In genomic region chr2:31141074-31141866, GRCm38 (mm10) we compare ENCODE assay signal across 8 mouse cellular contexts. TPM values are rescaled to one million over a fixed set of nuclear protein-coding genes. Genes with fewer than 3 reads are reported as not detected.
DNase-seq lines count a peak whose midpoint lies in the region; ATAC-seq and TF ChIP-seq lines count a peak whose summit lies in the region.

No protein-coding gene starts in this region.

- peak; percentile 36 for ATAC-seq in embryonic facial prominence, embryonic 11.5 days (replicated peaks; ENCODE audit: insufficient number of reproducible peaks, low FRiP score, low TSS enrichment, low read depth)
- peak; percentile 72 for ATAC-seq in limb, embryonic 14.5 days (ENCODE audit: low FRiP score, low read depth)
- peak; percentile 73 for ATAC-seq in neural tube, embryonic 15.5 days (ENCODE audit: low FRiP score)

- H3K4me3 ChIP-seq in left cerebral cortex, adult 2 months = peak overlapping the region; percentile 96
- H3K4me3 ChIP-seq in embryonic facial prominence, embryonic 11.5 days (ENCODE audit: low read depth, low read length) = peak overlapping the region; percentile 89
- H3K4me3 ChIP-seq in hindbrain, embryonic 10.5 days = peak overlapping the region; percentile 85
- peak overlapping the region; percentile 90 for H3K4me3 ChIP-seq in limb, embryonic 14.5 days (replicated peaks; ENCODE audit: low read length)
- peak overlapping the region; percentile 97 for H3K4me3 ChIP-seq in neural tube, embryonic 15.5 days (replicated peaks)

- no peaks in the 10 kb centered on the region; the same call in 1 of the 2 replicates for H3K4me1 ChIP-seq in embryonic facial prominence, embryonic 11.5 days (ENCODE audit: control insufficient read depth, insufficient read depth, low read length)
- peaks cover 31% of the 10 kb centered on the region for H3K4me1 ChIP-seq in hindbrain, embryonic 10.5 days (replicated peaks)
- H3K4me1 ChIP-seq in limb, embryonic 14.5 days (ENCODE audit: control insufficient read depth, insufficient read depth, low read length) = peaks cover 7% of the 10 kb centered on the region; the same call in 1 of the 2 replicates
- H3K4me1 ChIP-seq in neural tube, embryonic 15.5 days = peaks cover 29% of the 10 kb centered on the region

- no peak for TF ChIP-seq POLR2A in limb, embryonic 14.5 days (IDR thresholded peaks at IDR 0.05; ENCODE audit: borderline replicate concordance, extremely low read depth, insufficient read depth, insufficient read length)

- no peaks in the 10 kb centered on the region for H3K27me3 ChIP-seq in embryonic facial prominence, embryonic 11.5 days (ENCODE audit: control insufficient read depth, insufficient read depth, low read length)
- peaks cover 43% of the 10 kb centered on the region for H3K27me3 ChIP-seq in hindbrain, embryonic 10.5 days (ENCODE audit: insufficient read depth, poor library complexity, severe bottlenecking)
- no peaks in the 10 kb centered on the region for H3K27me3 ChIP-seq in limb, embryonic 14.5 days (ENCODE audit: control insufficient read depth, insufficient read depth, low read length)
- no peaks in the 10 kb centered on the region for H3K27me3 ChIP-seq in neural tube, embryonic 15.5 days (replicated peaks)

- no peaks in the 10 kb centered on the region for H3K36me3 ChIP-seq in embryonic facial prominence, embryonic 11.5 days (replicated peaks; ENCODE audit: control insufficient read depth, insufficient read depth, low read depth, low read length)
- peaks cover 8% of the 10 kb centered on the region for H3K36me3 ChIP-seq in hindbrain, embryonic 10.5 days
- peaks cover 3% of the 10 kb centered on the region for H3K36me3 ChIP-seq in limb, embryonic 14.5 days (ENCODE audit: control insufficient read depth, insufficient read depth, low read length)
- no peaks in the 10 kb centered on the region; the same call in 1 of the 2 replicates for H3K36me3 ChIP-seq in neural tube, embryonic 15.5 days

- H3K4me2 ChIP-seq in embryonic facial prominence, embryonic 11.5 days (ENCODE audit: low read depth, low read length) = peak overlapping the region; percentile 97
- H3K4me2 ChIP-seq in limb, embryonic 14.5 days (replicated peaks; ENCODE audit: low read depth, low read length, severe bottlenecking) = peak overlapping the region; percentile 92
- H3K4me2 ChIP-seq in neural tube, embryonic 15.5 days = peak overlapping the region; percentile 71

- peak overlapping the region; percentile 88 for H3K9ac ChIP-seq in embryonic facial prominence, embryonic 11.5 days (replicated peaks; ENCODE audit: low read length)
- H3K9ac ChIP-seq in limb, embryonic 14.5 days (ENCODE audit: low read depth, low read length, severe bottlenecking) = peak overlapping the region; percentile 89
- H3K9ac ChIP-seq in neural tube, embryonic 15.5 days (replicated peaks) = peak overlapping the region; percentile 97

- DNase-seq in left cerebral cortex, adult 2 months (ENCODE audit: extremely low spot score in 1 of 2, low spot score in 2 of 2) = peak; percentile 50 to 58
- no peak for DNase-seq in left cerebral cortex, adult 9 months (ENCODE audit: low spot score in 2 of 2)
- DNase-seq in ZHBTc4 (ENCODE audit: low read depth, low spot score) = peak; percentile 51
- peak; percentile 36 for DNase-seq in embryonic facial prominence, embryonic 11.5 days (ENCODE audit: low spot score)
- peak; percentile 40 for DNase-seq in hindbrain, embryonic 10.5 days (ENCODE audit: low spot score)
- no peak for DNase-seq in limb, embryonic 14.5 days (ENCODE audit: low spot score)
- no peak for DNase-seq in c-Kit-positive CD71-positive TER-119-positive erythroid progenitor cells, embryonic 14.5 days (ENCODE audit: low spot score)

- under 1% methylated on average over 64 of the region's 78 CpGs for WGBS in embryonic facial prominence, embryonic 11.5 days
- WGBS in hindbrain, embryonic 10.5 days = under 1% methylated on average over 78 of the region's 78 CpGs
- under 1% methylated on average over 46 of the region's 78 CpGs for WGBS in limb, embryonic 14.5 days
- WGBS in neural tube, embryonic 15.5 days = under 1% methylated on average over 75 of the region's 78 CpGs

- peak overlapping the region; percentile 97 for H3K27ac ChIP-seq in left cerebral cortex, adult 2 months
- H3K27ac ChIP-seq in embryonic facial prominence, embryonic 11.5 days (replicated peaks; ENCODE audit: low read depth, low read length) = peak overlapping the region; percentile 38; the same call in 1 of the 2 replicates
- peak overlapping the region; percentile 92 for H3K27ac ChIP-seq in hindbrain, embryonic 10.5 days
- H3K27ac ChIP-seq in limb, embryonic 14.5 days (replicated peaks; ENCODE audit: low read depth, low read length) = peak overlapping the region; percentile 82
- peak overlapping the region; percentile 94 for H3K27ac ChIP-seq in neural tube, embryonic 15.5 days (replicated peaks)

- H3K9me3 ChIP-seq in embryonic facial prominence, embryonic 11.5 days (replicated peaks; ENCODE audit: control insufficient read depth, low read length) = no peaks in the 10 kb centered on the region
- H3K9me3 ChIP-seq in hindbrain, embryonic 10.5 days = no peaks in the 10 kb centered on the region
- no peaks in the 10 kb centered on the region for H3K9me3 ChIP-seq in limb, embryonic 14.5 days (ENCODE audit: control insufficient read depth, low read length)
- no peaks in the 10 kb centered on the region for H3K9me3 ChIP-seq in neural tube, embryonic 15.5 days (replicated peaks)

- intact Hi-C loops in left cerebral cortex, adult 2 months (cut with DNase I) = loop anchor here (2.0 kb wide), 1 partner anchor 116 kb away; no protein-coding TSS in a partner anchor

- no peak for TF ChIP-seq CTCF in left cerebral cortex, adult 2 months (IDR thresholded peaks at IDR 0.05)

RNA-seq across cellular contexts. Expression of gene Fnbp1, which starts 0.5 kb away (rescaled TPM):
- 100 to 1,000 TPM in 1 of 2 experiments, 10 to 100 TPM in 1; 85.8 to 101 TPM for total RNA-seq in left cerebral cortex, adult 2 months (2021)
- polyA plus RNA-seq in embryonic facial prominence, embryonic 11.5 days (2014; fragmentation: Nextera tagmentation; extraction: Ambion mirVana) = 15.9 and 17.9 TPM in 2 replicates
- 14.7 and 16.0 TPM in 2 replicates for polyA plus RNA-seq in hindbrain, embryonic 10.5 days (2016; fragmentation: Nextera tagmentation; extraction: Ambion mirVana)
- polyA plus RNA-seq in limb, embryonic 14.5 days (2012; rRNA removed) = 40.8 and 41.5 TPM in 2 replicates
- polyA plus RNA-seq in limb, embryonic 14.5 days (2014; fragmentation: Nextera tagmentation; extraction: Ambion mirVana) = 25.6 and 26.6 TPM in 2 replicates
- polyA plus RNA-seq in neural tube, embryonic 15.5 days (2015; fragmentation: Nextera tagmentation; extraction: Ambion mirVana) = 34.1 and 36.6 TPM in 2 replicates

RNA-seq across cellular contexts. Expression of gene Gpr107, which starts 10.8 kb away (rescaled TPM):
- 10 to 100 TPM; 45.2 to 51.5 TPM for total RNA-seq in left cerebral cortex, adult 2 months (2021)
- 23.1 and 28.6 TPM in 2 replicates for polyA plus RNA-seq in embryonic facial prominence, embryonic 11.5 days (2014; fragmentation: Nextera tagmentation; extraction: Ambion mirVana)
- 35.1 and 35.5 TPM in 2 replicates for polyA plus RNA-seq in hindbrain, embryonic 10.5 days (2016; fragmentation: Nextera tagmentation; extraction: Ambion mirVana)
- polyA plus RNA-seq in limb, embryonic 14.5 days (2012; rRNA removed) = 34.5 and 37.0 TPM in 2 replicates
- polyA plus RNA-seq in limb, embryonic 14.5 days (2014; fragmentation: Nextera tagmentation; extraction: Ambion mirVana) = 25.1 and 28.6 TPM in 2 replicates
- 33.7 and 36.3 TPM in 2 replicates for polyA plus RNA-seq in neural tube, embryonic 15.5 days (2015; fragmentation: Nextera tagmentation; extraction: Ambion mirVana)

Comparison
In these comparisons a context has a peak if more than half of its experiments do, and no peak if none do; other contexts are left out.
1. DNase-seq: peak in left cerebral cortex, adult 2 months (2 of 2), ZHBTc4 (single experiment), embryonic facial prominence, embryonic 11.5 days (single experiment) and hindbrain, embryonic 10.5 days (single experiment); none in left cerebral cortex, adult 9 months (0 of 2), limb, embryonic 14.5 days (single experiment) and c-Kit-positive CD71-positive TER-119-positive erythroid progenitor cells, embryonic 14.5 days (single experiment).
2. H3K27ac ChIP-seq: peak in every context shown above with its lines; median percentile 97 in left cerebral cortex, adult 2 months; 94 in neural tube, embryonic 15.5 days; 92 in hindbrain, embryonic 10.5 days; 82 in limb, embryonic 14.5 days; 38 in embryonic facial prominence, embryonic 11.5 days.
3. Peak in every context shown above with its lines, with median percentiles within 50 percentile points of each other: H3K4me3 ChIP-seq, ATAC-seq, H3K4me2 ChIP-seq and H3K9ac ChIP-seq.